Mouse (Mus musculus) lung, postnatal 14 days (tissue): ENCODE measurements around the gene Gcn1l1.
"Not testable (repeated sequence)": the region's sequence is repeated elsewhere in the genome, so short reads cannot be mapped to it uniquely, and the experiment has no call there.

Experiments
- DNase-seq: peaks from one replicate; pipeline ENCODE4 v3.0.0; 2021

Gcn1l1 gene

DNA sequence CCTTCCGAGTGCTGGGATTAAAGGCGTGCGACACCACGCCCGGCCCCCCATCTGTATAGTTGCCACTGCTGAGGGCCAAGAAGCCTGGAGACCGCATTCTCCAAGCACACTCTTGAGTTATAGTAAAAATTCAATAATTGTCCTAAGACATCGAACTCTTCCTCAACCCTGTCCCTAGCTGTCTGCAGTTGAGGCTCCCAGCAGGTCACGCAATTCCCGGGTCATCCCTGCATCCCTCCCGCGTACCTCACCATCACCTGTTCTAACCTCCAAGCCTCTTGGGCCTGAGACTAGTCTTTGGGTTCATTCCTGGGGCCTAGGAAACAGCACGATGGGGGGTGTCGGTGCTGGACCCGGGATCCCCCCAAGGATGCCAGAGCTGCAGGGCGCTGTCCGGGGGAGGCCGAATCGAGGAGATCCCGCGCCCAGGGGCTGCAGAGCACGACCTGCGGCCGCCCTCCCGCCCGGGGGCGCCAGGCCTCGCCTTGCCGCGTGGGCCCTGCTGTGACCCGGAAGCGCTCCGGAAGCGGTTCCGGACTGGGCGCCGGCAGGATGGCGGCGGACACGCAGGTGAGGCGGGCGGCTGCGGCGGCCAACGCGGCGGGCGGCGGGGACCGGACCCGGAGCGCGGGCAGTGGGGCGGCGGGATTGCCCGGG, at the start of gene Gcn1l1:
Gene Gcn1l1, plus strand, starts transcription at position 518 of the 657 bp plus-strand sequence.
- peak; percentile 78 for DNase-seq

DNA sequence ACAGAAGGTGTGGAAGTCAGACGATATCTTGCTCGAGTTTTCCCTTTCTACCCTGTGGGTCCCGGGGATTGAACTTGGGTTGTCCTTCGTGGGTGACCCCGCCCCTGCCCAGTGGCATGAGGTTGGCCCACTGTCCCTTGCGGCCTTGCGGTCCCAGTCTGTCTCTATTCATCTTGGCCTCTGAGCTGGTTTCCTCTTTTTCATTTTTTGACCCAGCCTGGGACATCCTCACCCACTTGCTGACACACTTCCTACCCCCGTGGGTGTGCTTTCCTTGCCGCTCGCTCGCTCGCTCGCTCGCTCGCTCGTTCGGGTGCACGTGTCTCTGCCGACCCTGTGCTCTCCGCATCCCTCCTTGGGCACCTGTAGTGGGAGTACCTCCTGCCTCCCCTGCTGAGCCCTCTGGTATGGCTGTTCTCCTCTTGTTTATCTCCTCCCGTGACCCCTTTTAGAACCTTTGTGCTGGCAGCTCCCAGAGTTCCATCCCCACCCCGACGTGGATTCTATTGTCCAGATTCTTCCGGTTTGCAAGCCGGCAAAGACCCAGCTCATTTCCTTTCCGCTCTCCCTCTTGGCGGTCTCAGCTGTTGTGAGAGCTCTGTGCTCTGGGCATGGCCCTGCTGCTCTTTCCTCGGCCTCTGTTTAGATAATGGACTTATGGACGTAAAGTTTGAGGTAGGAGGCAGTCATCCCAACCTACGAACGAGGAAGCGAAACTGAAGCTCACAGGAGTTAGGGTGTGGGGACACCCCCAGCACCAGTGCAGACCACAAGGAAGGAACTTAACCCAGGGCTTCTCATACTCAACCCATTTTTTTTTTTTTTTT, 48.8 kb upstream of the Gcn1l1 start:
- DNase-seq = no peak

DNA sequence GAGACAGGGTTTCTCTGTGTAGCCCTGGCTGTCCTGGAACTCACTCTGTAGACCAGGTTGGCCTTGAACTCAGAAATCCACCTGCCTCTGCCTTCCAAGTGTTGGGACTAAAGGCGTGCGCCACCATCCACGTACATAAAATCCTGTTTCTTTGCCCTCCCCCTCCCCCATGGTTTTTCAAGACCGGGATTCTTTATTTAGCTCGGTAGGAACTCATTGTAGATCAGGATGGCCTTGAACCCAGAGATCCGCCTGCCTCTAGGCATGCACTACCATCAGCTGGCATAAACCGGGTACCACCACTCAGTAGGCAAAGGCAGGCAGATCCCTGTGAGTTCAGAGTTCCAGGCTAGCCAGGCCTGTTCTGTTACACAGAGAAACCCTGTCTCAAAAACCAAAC, 48.1 kb upstream of the Gcn1l1 start:
- DNase-seq = no peak

DNA sequence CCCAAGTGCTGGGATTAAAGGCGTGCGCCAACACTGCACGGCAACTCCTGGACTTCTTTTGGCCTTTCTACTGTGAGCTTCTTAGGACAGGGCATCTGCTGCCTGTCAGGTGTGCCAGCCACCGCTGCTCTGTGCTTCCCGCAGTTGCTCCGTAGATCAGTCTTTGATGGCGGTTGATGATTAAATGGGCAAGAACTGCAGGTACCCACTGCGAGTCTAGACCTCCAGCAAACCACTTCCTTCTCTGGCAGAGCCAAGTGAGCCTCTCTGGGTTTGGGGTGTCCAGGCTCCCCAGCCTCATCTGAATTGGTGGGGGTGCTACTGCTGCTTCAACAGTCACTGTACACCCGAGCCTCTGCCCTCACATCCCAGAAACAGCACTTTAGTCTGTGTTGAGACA, 47.6 kb upstream of the Gcn1l1 start:
- DNase-seq = no peak

DNA sequence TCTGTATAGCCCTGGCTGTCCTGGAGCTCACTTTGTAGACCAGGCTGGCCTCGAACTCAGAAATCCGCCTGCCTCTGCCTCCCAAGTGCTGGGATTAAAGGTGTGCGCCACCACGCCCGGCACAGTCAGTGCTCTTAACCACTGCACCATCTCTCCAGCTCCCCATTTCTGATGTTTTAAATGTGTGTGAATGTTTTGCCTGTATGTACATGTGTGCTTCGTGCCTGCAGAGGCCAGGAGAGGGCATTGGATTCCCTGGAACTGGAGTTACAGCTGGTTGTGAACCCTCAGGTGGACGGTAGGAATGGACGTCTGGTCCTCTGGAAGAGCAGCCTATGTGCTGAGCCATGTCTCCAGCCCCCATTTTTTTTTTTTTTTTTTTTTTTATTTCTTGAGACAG, 46.8 kb upstream of the Gcn1l1 start:
- DNase-seq = not testable (repeated sequence)

DNA sequence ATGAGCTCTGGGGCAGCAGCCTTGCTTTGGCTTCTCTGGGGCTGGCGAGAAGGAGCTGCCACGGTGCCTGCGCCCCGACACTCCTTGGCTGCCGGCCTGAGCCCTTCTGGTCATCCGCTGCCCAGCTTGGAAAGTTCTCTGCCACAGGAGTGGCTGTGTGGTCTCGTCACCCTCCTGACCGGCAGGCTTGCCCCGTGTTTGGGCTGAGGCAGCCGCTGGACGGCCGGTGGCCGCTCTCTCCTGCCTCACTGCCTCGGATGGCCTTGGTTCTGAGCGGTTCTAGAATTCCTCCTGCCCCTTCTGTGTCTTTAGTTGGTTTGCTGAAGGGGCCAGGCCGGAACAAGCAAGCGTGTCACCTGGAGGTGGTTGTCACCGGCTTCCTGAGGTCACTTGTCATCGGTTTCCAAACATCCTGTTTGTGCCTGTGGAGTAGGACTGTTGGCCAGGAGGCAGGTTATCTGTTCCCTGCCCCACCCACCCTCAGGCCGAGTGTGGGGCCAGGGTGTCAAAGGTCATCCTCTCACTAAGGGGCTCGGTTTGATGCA, 44.7 kb upstream of the Gcn1l1 start:
- DNase-seq = no peak

DNA sequence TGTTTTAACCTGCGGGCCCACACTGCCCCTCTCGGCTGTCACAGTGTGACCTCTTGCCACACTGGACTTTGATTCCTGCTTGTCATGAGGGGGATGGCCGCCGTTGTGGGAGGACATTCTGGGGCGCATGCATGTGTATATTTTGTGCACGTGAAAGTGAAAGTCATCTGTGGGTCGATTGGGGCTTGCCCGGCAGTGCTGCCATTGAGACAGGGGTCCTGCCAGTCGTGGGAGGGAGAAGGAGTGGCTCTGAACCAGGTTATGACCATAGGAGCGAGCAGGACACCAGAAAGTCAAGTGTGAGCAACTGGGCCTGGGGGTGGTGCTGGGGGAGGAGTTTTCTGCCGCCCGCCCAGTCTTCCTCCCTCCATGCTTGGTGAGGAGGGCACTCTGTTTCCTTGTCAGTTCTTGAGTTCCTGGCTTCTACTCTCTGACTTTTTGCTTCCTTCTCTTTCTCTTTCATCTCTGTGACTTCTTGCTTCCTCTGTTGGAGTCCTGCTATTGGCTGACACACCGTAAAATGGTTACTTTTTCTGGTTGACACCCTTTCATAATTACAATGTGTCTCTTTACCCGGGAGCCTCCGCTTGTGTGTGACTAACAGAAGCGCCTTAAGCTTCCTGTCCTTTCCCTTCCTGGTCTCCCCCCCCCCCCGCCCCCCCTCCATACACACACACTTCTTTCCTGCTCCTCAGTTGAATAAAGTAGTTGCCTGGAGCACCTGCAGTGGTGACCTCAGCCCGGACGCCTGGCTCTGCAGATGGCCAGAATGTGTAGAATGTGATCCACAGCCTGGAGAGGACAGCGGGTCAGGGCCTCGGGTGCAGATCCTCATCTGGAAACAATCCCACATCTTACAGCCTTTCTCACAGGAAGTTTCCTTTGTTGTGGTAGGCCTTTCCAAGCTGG, 43.2 kb upstream of the Gcn1l1 start:
- DNase-seq = peak; percentile 64

DNA sequence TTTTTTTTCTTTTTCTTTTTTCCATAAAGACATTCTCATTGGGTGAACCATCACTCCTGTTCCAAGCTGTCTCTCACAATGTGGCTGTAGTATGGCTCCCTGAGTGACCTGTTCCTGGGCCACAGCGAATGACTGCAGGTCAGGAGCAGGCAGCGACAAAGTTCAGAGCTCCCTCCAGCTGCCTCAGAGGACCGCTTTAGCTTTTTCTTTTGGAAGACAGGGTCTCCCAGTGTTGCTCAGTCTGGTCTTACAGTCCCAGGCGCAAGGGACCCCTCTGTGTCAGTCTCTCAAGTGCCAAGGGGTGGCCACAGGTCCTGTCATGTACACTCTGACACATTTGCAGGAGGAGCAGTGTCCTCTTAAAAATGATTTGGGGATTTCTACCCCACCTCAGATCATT, 42.5 kb upstream of the Gcn1l1 start:
- DNase-seq = no peak

DNA sequence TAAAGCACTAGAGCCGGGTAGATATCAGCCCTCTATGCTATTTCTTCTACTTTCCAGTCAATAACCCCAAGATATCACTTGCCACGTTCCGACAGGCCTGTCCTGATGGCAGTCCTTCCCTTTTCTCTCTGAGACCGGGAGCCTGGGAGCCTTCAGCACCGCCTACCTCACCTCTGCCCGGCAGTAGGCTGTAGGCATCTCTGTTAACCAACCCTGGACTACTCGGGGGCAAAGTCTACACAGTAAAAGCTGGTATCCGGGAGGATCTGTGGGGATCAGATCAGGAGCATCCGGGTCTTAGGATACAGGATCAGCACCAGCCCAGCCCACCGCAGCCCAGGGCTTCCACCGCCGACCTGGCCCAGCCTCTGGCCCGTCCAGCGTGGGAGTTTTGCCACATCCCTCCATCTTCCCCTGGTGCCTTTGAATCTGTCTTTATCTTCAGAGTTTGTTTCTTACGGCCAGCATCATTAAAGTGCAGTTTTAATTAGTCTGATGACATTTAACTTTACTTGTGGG, 42.0 kb upstream of the Gcn1l1 start:
- no peak for DNase-seq

DNA sequence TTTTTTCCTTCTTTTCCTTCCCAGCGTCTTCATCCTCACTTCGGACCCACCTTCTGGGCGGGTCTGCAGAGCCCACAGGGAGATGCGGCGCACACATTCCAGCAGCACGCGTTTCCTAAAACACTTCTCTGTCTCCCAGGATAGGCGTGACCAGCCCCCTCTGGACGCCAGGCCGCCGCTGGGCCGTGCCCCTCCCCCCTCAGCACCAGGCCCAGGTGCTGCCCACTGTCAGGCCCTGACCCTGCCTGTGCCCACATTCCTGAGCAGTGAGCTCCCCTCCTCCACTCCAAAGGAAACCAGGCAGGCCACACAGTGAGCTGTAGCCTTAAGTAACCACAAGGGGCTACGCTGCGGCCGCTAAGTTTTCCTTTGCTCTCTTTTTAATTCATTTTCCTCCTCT, 41.1 kb upstream of the Gcn1l1 start:
- peak; percentile 63 for DNase-seq

DNA sequence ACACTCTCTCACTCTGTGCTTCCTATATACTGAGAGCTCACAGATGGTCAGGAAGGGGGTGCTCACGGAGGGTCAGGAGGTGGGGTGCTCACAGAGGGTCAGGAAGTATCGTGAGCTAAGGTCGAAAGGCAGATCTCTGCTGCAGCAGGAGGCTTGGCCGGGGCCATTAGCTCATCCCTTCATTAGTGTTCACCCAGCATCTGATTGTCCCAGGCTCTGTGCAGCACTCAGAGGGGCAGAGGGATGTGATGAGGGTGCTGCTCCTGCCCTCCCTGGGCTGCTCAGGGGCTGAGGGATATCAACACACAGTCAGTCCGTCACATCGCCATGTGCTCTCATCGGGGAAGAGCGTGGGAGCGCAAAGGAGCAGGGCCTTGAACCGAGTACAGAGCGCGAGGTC, 40.6 kb upstream of the Gcn1l1 start:
- no peak for DNase-seq

DNA sequence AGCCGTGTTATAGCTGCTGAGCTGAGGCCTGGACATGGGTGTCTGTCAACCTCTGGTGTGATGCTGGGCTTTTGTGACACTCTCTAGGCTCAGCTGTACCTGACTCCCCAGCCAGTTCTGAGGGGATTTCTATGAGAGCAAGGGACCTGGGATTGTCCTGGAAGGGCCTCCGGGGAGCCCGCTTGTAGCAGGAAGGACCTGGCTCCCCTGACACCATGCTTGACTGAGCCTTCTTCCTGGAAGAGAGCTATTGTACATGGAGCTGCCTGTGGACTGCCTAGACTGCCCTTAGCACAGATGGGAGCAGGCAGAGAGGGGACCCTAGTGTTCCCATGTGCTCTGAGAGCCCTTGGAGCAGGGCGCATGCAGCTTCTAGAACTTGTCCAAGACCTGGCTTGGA, 39.6 kb upstream of the Gcn1l1 start:
- no peak for DNase-seq

DNA sequence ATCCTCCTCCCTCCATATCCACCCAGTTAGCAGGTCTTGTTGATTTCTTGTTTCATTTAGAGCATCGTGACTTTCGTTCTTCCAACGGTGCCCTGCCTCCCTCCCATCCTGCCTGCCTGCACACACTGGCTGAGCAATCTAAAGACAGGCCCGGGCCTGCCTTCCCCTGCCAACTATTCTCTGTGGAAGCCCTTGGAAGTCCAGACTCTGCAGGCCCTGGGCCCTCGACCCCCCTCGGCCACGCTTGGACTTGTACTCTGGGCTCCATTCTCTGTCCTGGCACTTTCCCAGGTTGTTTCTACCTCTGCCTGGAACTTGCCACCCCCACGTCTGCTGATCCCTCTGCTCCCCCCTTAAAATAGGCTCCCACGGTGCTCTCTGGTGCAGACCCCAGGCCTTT, 39.1 kb upstream of the Gcn1l1 start:
- no peak for DNase-seq

DNA sequence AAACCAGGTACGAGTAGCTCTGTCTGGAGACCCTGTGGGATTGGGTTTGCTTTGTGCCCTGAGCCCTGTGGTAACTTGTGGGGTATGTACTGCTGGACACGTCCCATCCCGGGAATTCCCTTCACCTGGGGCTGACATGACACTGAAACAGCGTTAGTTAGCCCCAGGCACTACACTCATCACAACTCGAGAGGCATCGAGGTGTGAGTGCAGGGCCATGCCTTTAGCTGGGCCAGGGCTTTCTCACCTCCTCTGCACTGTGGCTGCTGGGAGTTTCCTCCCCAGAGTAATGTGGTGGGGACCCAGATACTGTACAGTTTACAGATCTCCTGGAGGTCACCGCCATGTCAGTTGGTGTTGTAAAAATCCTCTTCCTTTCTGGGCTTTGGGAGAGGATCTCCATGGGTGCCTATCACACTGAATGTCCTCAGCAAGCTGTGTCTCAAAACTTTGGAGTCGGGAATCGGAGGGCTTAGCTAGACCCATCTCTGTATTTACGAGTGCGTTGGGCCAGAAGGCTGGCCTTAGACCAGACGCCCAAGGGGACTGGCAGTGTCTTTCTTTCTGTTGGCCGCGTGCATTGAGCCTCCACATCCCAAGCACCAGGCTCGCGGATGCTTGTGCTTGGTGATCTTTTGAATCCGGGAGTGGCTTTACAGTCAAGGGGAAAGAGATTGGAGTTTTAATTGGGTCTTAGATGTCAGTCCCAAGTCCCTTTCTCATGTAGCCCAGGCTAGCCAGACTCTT, 38.4 kb upstream of the Gcn1l1 start:
- no peak for DNase-seq

DNA sequence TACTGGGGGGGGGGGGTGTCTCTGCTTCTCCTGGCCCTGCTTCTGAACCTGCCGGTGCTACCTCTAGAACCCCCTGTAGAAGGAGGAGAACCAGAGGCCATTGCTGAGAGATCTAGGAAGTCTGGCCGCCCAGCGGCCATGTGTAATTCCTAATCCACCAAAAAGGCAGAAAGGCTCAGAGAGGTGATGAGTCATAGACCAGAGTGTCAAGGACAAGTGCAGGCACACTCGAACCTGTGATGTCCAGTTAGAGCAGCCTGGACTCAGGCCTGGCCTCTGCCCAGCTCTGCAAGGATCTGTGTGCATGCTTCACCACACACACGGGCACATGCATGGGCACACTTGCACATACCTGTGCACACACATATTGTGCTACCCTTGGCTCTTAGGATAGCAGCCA, 36.9 kb upstream of the Gcn1l1 start:
- no peak for DNase-seq

DNA sequence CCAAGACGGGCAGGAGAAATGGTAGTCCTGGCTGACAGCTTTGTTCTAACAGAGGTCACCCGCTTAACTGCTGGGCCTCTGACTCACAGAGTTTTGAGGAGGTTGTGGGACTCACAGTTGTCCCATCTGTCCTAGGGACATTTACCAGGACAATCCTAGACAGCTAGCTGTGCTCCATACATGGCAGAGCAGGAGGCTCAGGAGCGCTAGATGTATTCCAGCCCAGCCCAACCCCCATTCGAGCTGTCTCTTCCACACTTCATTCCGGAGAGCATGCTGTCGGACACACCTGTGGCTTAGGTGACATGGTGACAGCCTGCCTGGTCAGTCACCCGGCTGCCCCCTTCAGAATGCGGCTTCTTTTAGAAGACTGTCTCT, 35.7 kb upstream of the Gcn1l1 start:
- DNase-seq = no peak

DNA sequence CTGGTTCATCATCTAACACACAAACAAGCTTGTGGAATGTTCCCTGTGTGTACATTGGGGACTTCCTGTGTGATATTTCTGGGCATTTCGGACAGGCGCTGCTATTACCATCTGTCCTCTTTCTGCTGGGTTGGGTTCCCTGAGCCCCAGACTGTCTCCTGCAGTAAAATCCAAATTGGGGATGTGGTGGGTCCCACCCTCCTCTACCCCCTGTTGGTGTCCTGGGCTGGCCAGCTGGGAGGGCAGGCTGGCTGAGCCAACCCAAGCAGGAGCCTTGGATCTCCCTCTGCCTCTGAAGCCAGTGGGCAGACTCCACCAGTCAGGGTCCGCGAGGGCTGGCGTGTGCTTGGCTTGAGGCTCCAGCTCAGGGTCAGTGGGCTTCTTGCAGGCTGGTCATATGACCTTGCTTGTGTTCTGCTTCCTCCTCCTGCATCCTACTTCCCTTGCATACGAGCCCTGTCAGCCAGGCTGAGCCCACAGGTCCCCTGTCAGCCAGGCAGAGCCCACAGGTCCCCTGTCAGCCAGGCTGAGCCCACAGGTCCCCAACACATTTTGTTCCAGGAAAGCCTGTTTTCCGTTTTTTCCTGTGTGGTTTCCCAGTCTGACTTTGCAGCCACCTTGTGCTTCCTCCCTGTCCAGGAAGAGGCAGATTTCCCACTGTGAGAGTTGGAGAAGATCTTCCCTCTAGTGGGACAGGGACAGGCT, 35.2 kb upstream of the Gcn1l1 start:
- DNase-seq = no peak

DNA sequence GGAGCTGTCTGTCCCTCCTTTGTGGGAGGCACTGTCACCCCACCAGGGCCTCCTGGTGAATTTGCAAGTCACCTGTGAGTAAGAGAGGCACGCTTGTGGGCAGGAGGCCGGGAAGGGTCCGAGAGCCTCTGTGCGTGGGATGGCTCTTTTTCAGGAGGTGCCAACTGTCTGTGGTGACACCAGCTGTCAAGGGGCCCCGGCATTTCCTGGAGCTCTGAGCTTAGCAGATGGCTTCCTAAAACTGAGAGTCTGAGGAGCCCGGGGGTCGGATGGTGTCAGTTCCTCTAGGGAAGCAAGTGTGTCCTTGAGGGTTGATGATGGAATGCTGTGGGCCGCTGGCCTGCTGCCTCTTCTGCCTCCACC, 34.6 kb upstream of the Gcn1l1 start:
- no peak for DNase-seq

DNA sequence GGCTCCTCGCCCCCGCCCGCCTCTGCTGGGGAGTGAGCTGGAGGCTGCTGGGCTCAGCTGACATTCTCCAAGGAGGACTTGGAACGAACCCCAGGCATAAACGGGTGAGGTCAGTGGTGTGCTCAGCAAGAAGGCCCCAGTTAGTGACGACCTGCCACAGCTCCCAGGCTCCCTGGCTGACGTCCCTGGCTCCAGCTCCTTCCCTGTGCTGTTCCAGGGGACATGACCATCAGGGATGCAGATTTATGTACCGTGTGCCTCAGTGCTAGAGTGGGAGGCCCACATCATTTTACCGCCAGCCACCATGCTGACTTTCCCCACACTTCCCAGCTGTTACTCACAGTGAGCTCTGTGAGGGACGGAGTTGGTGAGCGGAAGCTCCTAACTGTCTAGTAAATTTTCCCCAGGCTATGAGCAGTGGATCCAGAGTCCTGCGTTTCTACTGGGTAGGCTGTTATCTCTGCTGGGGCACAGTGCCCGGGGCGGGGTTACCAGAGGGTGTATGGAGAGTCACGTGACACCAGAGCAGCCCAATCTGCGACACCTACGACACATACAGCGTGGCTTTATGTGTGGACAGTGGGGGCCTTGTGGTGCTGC, 33.3 kb upstream of the Gcn1l1 start:
- DNase-seq = peak; percentile 83

DNA sequence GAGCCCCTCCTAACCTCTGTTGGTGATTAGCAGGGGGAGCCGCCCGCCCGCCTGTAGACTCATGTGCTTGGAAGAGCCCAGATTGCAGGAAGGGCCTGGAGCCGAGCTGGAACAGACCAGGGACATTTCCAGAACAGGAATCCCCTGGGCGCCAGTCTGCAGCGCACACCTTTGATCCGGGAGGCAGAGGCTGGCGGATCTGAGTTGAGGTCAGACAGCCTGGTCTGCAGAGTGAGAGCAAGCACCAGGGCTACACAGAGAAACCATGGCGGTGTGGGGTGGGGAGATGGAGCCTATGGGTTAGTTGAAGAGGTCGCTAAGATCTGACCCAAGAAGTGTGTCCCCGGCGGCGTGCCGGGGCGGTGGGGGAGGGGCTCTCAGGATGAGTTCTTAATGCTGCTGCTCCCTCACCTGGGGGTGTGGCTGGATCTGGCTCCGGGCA, 30.7 kb upstream of the Gcn1l1 start:
- no peak for DNase-seq

DNA sequence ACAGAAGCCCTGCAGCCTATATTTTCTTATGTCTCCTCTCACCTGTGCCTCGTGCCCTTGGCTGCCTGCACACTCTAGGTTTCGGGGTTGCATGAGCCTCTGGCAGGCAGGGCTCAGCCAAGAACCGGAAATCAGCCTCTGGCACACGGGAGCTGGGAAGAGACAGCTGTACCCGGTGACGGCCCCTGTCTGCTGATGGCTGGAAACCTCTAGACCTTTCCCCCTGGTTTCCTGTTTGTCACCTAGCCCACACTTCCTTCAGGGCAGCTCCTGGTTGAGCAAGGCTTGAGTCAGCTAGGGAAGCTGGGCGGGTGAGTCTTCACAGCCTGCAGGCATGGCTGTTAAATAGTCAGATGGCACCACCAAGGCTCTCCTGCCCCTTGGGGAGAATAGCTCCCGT, 30.2 kb upstream of the Gcn1l1 start:
- DNase-seq = peak; percentile 48
